Mouse (Mus musculus) lung, embryonic 15.5 days (tissue): ENCODE data around the gene Taok3. TPM values are rescaled to one million over a fixed set of nuclear protein-coding genes. Genes with fewer than 3 reads are reported as not detected.

Experiments used
- ATAC-seq: fragments of 200-750 bp; cut with Nextera tagmentation; 2 replicates; pipeline ENCODE4 v1.8.0; 2017; ENCODE audit warnings: moderate number of reproducible peaks, borderline replicate concordance; ENCODE audit not compliant: low FRiP score, low TSS enrichment; ENCODE audit errors: extremely low read depth
- H3K27ac ChIP-seq: fragments of 300-500 bp; sonication (generic); 2 replicates; pipeline ENCODE4 v1.5.1; 2015; ENCODE audit warnings: moderate library complexity, mild to moderate bottlenecking, inconsistent platforms
- H3K27me3 ChIP-seq: fragments of 300-500 bp; sonication (generic); 2 replicates; pipeline ENCODE4 v1.6.1; 2015; ENCODE audit warnings: inconsistent platforms
- H3K36me3 ChIP-seq: fragments of 300-500 bp; sonication (generic); 2 replicates; pipeline ENCODE4 v1.6.1; 2015; ENCODE audit warnings: inconsistent platforms
- H3K4me1 ChIP-seq: fragments of 300-500 bp; sonication (generic); 2 replicates; pipeline ENCODE4 v1.6.1; 2015; ENCODE audit warnings: inconsistent platforms
- H3K4me2 ChIP-seq: fragments of 300-500 bp; sonication (generic); 2 replicates; pipeline ENCODE4 v1.6.1; 2015; ENCODE audit warnings: inconsistent platforms, mild to moderate bottlenecking, moderate library complexity
- H3K4me3 ChIP-seq: fragments of 300-500 bp; sonication (generic); 2 replicates; pipeline ENCODE4 v1.5.1; 2015; ENCODE audit warnings: mild to moderate bottlenecking, inconsistent platforms
- H3K9ac ChIP-seq: fragments of 300-500 bp; sonication (generic); 2 replicates; pipeline ENCODE4 v1.6.1; 2015; ENCODE audit warnings: inconsistent platforms
- H3K9me3 ChIP-seq: fragments of 300-500 bp; sonication (generic); 2 replicates; pipeline ENCODE4 v1.6.1; 2016; ENCODE audit warnings: inconsistent platforms
- WGBS: fragments of 180-500 bp; shearing (Covaris S2); methylation state at CpG from one replicate; pipeline ENCODE4 v1.1.7; 2015; 5-methylcytosine and 5-hydroxymethylcytosine counted together
- polyA plus RNA-seq: library from polyadenylated mRNA; unstranded; fragments of >200 nt; fragmentation: Nextera tagmentation; extraction: Ambion mirVana; gene quantifications from 2 replicates; pipeline ENCODE4 v1.2.1, GENCODE M21; 2015

The Taok3 gene
- polyA plus RNA-seq, 1 experiment from 2014 or later: 27.3 TPM

DNA sequence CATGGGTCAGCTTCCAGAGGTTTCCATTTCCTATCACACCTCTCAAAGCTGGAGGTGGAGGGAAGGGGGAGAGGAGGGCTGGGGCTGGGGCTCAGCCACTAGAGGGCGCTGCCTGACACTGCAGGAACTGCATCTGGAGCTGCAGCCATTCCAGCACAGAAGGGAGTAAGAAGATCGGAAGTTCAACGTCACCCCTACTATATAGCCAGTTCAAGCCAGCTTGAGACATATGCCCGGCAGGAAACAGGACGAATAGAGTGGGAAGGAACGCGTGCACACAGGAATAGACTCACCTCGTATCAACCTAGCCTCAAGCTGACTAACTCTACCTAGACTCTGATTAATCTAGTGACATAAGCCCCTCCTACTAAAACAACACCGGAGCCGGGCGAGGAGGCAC lies 187.8 kb downstream of the Taok3 start:
- Histone ChIP-seq H3K4me1 (no peaks in the 10 kb centered on the region), H3K9me3 (no peaks in the 10 kb centered on the region), H3K4me3 (no peak overlapping the region), H3K27ac (no peak overlapping the region), H3K9ac (no peak overlapping the region), H3K27me3 (no peaks in the 10 kb centered on the region), H3K4me2 (no peak overlapping the region), H3K36me3 (no peaks in the 10 kb centered on the region)
- ATAC-seq: 0 out of 2 replicates have a peak, but pooled peaks have one; percentile 43
- 28% methylated on average over 11 of the region's 11 CpGs for WGBS

DNA sequence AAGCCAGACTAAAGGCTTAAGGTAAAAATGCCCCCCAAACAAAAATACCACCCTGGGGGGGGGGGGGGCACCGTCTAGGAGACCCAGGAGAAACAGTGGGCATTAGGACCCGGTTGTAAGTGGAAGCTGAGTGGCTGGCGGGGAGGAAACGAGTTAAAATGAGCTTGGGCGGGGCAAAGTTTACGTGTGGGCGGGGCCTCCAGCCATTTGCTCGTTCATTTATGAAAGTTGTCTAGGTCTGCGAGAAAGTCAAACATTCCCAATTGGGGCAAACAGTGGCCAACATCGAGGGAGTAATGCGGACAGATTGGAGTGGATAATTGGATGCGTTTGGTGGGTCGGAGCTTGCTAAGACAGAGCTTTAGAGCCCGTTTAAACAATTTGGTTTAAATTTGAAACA lies 193.5 kb downstream of the Taok3 start:
- peak; percentile 28; the same call in 1 of the 2 replicates for ATAC-seq
- H3K4me1 ChIP-seq: peaks cover 25% of the 10 kb centered on the region
- WGBS: 10% methylated on average over 13 of the region's 14 CpGs
- H3K9ac ChIP-seq: no peak overlapping the region
- H3K27ac ChIP-seq: peak overlapping the region; percentile 94
- no peaks in the 10 kb centered on the region for H3K36me3 ChIP-seq
- peak overlapping the region; percentile 30 for H3K4me3 ChIP-seq
- no peaks in the 10 kb centered on the region for H3K9me3 ChIP-seq
- H3K4me2 ChIP-seq: peak overlapping the region; percentile 51
- no peaks in the 10 kb centered on the region for H3K27me3 ChIP-seq

DNA sequence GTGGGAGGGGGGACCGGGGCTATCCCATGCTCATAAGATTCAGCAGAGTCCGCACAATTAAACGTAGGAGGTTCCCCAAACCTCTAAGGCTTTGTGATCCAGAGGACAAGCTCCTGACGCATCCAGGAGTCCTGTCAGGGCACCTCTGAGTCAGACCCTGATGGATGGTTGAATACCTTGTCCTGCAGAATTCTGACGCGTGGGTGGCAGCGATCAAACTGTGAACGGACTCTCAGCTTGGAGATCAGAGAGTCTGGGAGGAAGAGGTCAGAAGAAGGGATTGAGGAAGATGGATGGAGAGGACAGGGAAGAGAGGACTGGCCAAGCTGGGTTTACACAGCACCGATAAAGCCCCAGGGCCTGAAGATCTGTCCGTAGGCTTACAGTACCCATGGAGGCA lies 194.0 kb downstream of the Taok3 start:
- WGBS: 11% methylated on average over 10 of the region's 10 CpGs
- Histone ChIP-seq H3K4me2 (peak overlapping the region; percentile 51), H3K9ac (0 out of 2 replicates have a peak overlapping the region, but pooled peaks have one; percentile 20), H3K36me3 (no peaks in the 10 kb centered on the region), H3K27me3 (no peaks in the 10 kb centered on the region), H3K27ac (peak overlapping the region; percentile 94), H3K4me1 (peaks cover 25% of the 10 kb centered on the region), H3K4me3 (peak overlapping the region; percentile 30), H3K9me3 (no peaks in the 10 kb centered on the region)
- ATAC-seq: no peak

DNA sequence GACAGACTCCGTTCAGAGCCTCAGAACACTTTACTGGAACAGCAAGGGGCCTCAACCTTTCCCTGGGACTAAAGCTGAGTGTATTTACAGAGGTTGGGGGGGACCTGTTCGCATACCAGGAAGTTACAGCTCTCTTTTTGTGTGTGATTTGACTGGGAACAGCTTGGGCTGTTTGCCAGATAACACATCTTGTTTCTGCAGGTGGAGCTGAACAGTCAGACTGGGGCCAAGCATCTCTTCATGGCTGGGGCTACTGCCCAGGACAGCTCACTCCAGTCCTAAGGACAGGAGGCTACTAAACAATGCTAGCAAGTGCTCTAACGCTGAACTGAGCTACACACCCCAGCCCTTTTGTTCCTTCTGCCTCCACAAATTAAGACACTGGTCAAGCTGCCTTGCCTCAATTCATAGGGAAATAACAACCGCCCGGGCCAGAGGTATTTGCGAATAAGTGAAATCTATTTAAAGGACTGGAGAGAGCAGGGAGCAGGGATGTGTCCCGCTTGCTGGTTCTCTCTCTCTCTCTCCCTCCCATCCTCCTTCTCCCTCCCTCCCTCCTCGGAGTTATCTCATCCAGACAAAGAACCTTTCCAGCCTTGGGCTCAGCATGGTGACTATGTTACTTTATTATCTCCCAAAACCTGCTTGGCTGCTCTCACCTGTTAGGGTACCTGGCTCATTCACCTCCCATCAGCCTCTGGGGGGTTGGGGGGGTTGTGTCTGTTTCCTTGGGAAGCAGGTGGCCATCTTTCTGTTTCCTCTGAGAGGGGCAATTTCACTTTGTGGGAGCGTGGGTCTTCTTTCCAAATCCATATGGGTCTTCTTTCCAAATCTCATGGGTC lies 194.9 kb downstream of the Taok3 start:
- Histone ChIP-seq H3K4me2 (peak overlapping the region; percentile 51), H3K4me3 (0 out of 2 replicates have a peak overlapping the region, but pooled peaks have one; percentile 30), H3K9ac (no peak overlapping the region), H3K36me3 (no peaks in the 10 kb centered on the region), H3K27me3 (no peaks in the 10 kb centered on the region), H3K4me1 (peaks cover 25% of the 10 kb centered on the region), H3K27ac (peak overlapping the region; percentile 94), H3K9me3 (no peaks in the 10 kb centered on the region)
- 29% methylated on average over 9 of the region's 9 CpGs for WGBS
- ATAC-seq: peak; percentile 44

DNA sequence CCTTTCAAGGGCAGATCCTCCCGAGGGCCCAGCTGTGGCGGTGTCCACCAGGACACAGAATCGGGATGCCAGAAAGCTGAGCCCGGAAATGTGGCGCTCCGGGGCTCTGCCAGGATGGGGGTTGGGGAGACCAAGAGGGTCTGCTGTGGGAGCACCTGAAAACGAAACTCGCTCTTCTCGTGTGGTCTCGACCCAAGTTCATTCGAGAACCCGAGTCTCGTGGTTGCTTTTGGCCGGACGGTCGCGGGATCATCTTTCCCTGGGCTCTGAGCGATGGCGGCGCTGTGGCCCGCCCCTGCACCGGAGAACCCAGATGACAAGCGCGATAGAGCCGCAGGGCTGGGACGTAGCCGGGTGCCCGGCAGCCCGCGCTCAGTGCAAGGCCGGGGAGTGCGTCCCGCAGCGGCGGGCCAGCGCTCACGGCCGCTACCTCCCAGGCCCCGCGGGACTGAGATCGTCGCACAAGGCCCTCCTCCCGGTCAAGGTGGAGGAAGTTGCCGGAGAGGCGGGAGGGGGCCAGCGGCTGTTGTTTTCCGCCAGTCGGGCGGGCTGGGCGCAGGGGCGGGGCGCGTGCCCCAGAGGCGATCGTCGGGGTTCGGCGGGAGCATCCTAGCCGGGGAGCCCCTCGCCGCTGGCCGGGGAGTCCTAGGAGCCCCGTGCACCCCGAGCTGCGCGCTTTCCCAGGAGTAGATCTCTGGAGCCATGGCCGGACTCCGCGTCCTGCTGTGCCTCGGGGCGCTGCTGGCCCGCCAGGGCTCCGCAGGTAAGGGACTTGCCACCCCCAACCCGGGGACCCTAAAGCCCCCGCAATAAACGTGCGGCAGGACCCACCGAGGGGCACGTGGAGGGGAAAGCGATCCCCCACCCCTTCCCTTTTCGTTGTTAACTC lies 199.1 kb downstream of the Taok3 start, which contains the start of gene Vsig10:
Vsig10 (plus strand) TSS at position 343 of the 889 bp plus-strand sequence.
- H3K4me2 ChIP-seq: peak within 1 kb of the TSS; percentile 95
- no peaks in the 10 kb centered on the region for H3K27me3 ChIP-seq
- peak within 1 kb of the TSS; percentile 92 for H3K27ac ChIP-seq
- no peaks in the 10 kb centered on the region for H3K36me3 ChIP-seq
- no peaks in the 10 kb centered on the region for H3K9me3 ChIP-seq
- peak within 1 kb of the TSS; percentile 84 for H3K4me3 ChIP-seq
- under 1% methylated on average over 78 of the region's 81 CpGs for WGBS
- peak within 1 kb of the TSS; percentile 84 for H3K9ac ChIP-seq
- H3K4me1 ChIP-seq: peaks cover 23% of the 10 kb centered on the region
- ATAC-seq: peak; percentile 86

DNA sequence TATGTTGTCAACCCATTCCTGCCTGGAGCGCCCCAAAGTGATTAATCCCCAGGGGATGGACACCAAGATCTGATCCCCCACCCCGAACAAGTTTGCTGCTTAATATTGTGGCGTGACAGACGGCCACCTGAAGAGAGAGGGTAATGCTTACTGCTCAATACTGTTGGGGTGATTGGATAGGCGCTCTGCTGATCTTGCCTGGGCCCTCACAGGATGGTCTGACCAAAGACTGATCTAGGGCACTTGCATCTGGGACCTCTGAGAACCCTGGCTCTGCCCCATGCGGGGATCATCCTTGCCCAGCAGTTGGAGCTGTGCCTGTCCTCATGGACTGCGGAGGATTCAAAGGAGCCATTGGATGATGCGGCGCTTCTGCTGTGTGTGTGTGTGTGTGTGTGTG lies 203.8 kb downstream of the Taok3 start:
- Histone ChIP-seq H3K27ac (no peak overlapping the region), H3K27me3 (no peaks in the 10 kb centered on the region), H3K4me2 (no peak overlapping the region), H3K9me3 (no peaks in the 10 kb centered on the region), H3K9ac (no peak overlapping the region), H3K4me1 (no peaks in the 10 kb centered on the region; the same call in 1 of the 2 replicates), H3K36me3 (peaks cover 4% of the 10 kb centered on the region; the same call in 1 of the 2 replicates), H3K4me3 (no peak overlapping the region)
- 83% methylated on average over 9 of the region's 9 CpGs for WGBS
- ATAC-seq: no peak

Other genes starting within 250 kb of the Taok3 start
- 74.0 and 78.8 TPM in 2 replicates for gene Suds3, start 4.0 kb upstream of the Taok3 start, polyA plus RNA-seq
- 726 and 749 TPM in 2 replicates for gene Pebp1, start 167.5 kb downstream of the Taok3 start, polyA plus RNA-seq
- 15.8 and 16.6 TPM in 2 replicates for gene Vsig10, start 199.0 kb downstream of the Taok3 start, polyA plus RNA-seq
- gene Wsb2, start 237.2 kb downstream of the Taok3 start, polyA plus RNA-seq: 68.3 and 69.8 TPM in 2 replicates